Mouse (Mus musculus) spleen, embryonic (tissue): ENCODE measurements around the gene Abcc1.

Experiments
- CTCF ChIA-PET: fragments of 350-600 bp; sonication (Branson Sonifier 250); formaldehyde crosslinking; loops from one replicate; lab custom pipeline; 2022; lab: Charles Lee

The Abcc1 gene

GRCm38 (mm10) chr16:14439081-14439480 is 77.7 kb downstream of the Abcc1 start:
- CTCF ChIA-PET = interaction anchor here (0.9 kb wide), 1 partner anchor 77 kb away, joined by 3 read pairs; no protein-coding TSS in a partner anchor

GRCm38 (mm10) chr16:14439801-14440614 is 78.7 kb downstream of the Abcc1 start:
- CTCF ChIA-PET = no interaction called here

- CTCF ChIA-PET = no interaction called here
Measured at GRCm38 (mm10) chr16:14444059-14444855, 82.9 kb downstream of the Abcc1 start.

- CTCF ChIA-PET = no interaction called here
Measured at GRCm38 (mm10) chr16:14445197-14445596, 83.8 kb downstream of the Abcc1 start.

- CTCF ChIA-PET = interaction anchor here (0.7 kb wide), 1 partner anchor 1634 kb away, joined by 3 read pairs; no protein-coding TSS in a partner anchor
Measured at GRCm38 (mm10) chr16:14447366-14447765, 86.0 kb downstream of the Abcc1 start.

- CTCF ChIA-PET = no interaction called here
Measured at GRCm38 (mm10) chr16:14448307-14448706, 86.9 kb downstream of the Abcc1 start.

- CTCF ChIA-PET = no interaction called here
Measured at GRCm38 (mm10) chr16:14449861-14450260, 88.5 kb downstream of the Abcc1 start.

GRCm38 (mm10) chr16:14451374-14452046 is 90.2 kb downstream of the Abcc1 start:
- CTCF ChIA-PET = no interaction called here

GRCm38 (mm10) chr16:14462535-14462934 is 101.2 kb downstream of the Abcc1 start:
- CTCF ChIA-PET = no interaction called here

GRCm38 (mm10) chr16:14465016-14465415 is 103.7 kb downstream of the Abcc1 start:
- CTCF ChIA-PET = no interaction called here

- CTCF ChIA-PET = no interaction called here
Measured at GRCm38 (mm10) chr16:14468351-14468750, 107.0 kb downstream of the Abcc1 start.

- CTCF ChIA-PET = interaction anchor here (0.7 kb wide), 1 partner anchor 53 kb away, joined by 5 read pairs; no protein-coding TSS in a partner anchor
Measured at GRCm38 (mm10) chr16:14468841-14469240, 107.5 kb downstream of the Abcc1 start.

- CTCF ChIA-PET = no interaction called here
Measured at GRCm38 (mm10) chr16:14472171-14472570, 110.8 kb downstream of the Abcc1 start.

- CTCF ChIA-PET = interaction anchor here (0.5 kb wide), 1 partner anchor 179 kb away, joined by 3 read pairs; no protein-coding TSS in a partner anchor
Measured at GRCm38 (mm10) chr16:14473686-14474085, 112.3 kb downstream of the Abcc1 start.

- CTCF ChIA-PET = no interaction called here
Measured at GRCm38 (mm10) chr16:14475001-14475400, 113.6 kb downstream of the Abcc1 start.

- CTCF ChIA-PET = no interaction called here
Measured at GRCm38 (mm10) chr16:14476056-14476455, 114.7 kb downstream of the Abcc1 start.

GRCm38 (mm10) chr16:14476701-14477400 is 115.5 kb downstream of the Abcc1 start:
- CTCF ChIA-PET = no interaction called here

GRCm38 (mm10) chr16:14477510-14478300 is 116.3 kb downstream of the Abcc1 start:
- CTCF ChIA-PET = no interaction called here

GRCm38 (mm10) chr16:14479641-14480040 is 118.3 kb downstream of the Abcc1 start:
- CTCF ChIA-PET = no interaction called here

- CTCF ChIA-PET = no interaction called here
Measured at GRCm38 (mm10) chr16:14483221-14483620, 121.9 kb downstream of the Abcc1 start.
